Mouse (Mus musculus) heart, adult 2 months (tissue): ENCODE measurements around the gene Asic1.

Source experiments
- CTCF ChIP-seq: fragments of 200-600 bp; IDR thresholded peaks from 2 replicates; pipeline ENCODE4 v1.8.1; 2022; ENCODE audit warnings: antibody characterized with exemption, mild to moderate bottlenecking, moderate library complexity
- POLR2A ChIP-seq: fragments of 200-500 bp; IDR thresholded peaks from 2 replicates; pipeline ENCODE4 v1.6.1; 2011; ENCODE audit warnings: mild to moderate bottlenecking, low read depth, low read length, control low read depth; ENCODE audit not compliant: insufficient read depth

DNA sequence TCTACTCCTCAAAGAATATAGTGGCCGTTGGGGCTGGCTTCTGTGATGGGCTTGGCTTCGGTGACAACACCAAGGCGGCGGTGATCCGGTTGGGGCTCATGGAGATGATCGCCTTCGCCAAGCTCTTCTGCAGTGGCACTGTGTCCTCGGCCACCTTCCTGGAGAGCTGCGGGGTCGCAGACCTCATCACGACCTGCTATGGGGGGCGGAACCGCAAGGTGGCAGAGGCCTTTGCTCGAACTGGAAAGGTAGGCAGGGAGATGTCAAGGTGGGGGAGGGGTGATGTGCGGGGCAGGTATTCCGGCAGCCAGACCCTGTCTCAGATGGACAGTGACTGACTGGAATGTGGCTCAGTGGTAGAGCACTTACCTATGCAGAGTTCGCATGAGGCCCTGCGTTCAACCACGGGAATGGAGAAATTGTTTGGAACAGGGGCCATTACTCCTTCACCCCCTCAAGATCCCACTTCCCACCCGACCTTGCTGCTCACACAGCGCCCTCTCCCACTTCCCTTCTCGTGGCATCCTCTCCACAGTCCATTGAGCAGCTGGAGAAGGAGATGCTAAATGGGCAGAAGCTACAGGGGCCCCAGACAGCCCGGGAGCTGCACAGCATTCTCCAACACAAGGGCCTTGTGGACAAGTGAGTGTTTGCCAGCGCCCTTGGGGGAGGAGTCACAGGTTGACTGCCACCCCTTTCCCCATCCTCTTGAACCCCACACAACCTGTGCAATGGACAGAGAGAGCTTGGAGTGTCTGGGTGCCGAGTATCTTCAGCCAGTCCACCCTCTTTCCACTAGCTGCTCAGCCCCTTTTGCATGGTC lies 52.0 kb downstream of the Asic1 start:
- TF ChIP-seq POLR2A = no peak
- TF ChIP-seq CTCF = no peak
